Mouse (Mus musculus): ENCODE data around the gene Wars.
A peak's percentile ranks its signal among the peaks of the same experiment; 100 is the strongest.

Gene Wars

GRCm38 (mm10) chr12:108850886-108851285 lies 43.1 kb downstream of the Wars start:
- no peak for DNase-seq

GRCm38 (mm10) chr12:108850129-108850528 lies 43.8 kb downstream of the Wars start:
- DNase-seq, result no peak

- no peak for DNase-seq
Measured at GRCm38 (mm10) chr12:108849488-108850022, 44.4 kb downstream of the Wars start.

- DNase-seq, result peak in 1 of 2 experiments; percentile 5
Measured at GRCm38 (mm10) chr12:108848033-108848432, 45.9 kb downstream of the Wars start.

- DNase-seq, result no peak
Measured at GRCm38 (mm10) chr12:108842663-108843062, 51.3 kb downstream of the Wars start.

GRCm38 (mm10) chr12:108841181-108841580 lies 52.8 kb downstream of the Wars start:
- DNase-seq, result no peak

- DNase-seq, result no peak
Measured at GRCm38 (mm10) chr12:108836722-108837121, 57.3 kb downstream of the Wars start.

GRCm38 (mm10) chr12:108835840-108836409 lies 58.0 kb downstream of the Wars start, which contains the start of the genes Slc25a29 and Slc25a47:
Gene Slc25a29 (minus strand): TSS chr12:108835883.
Gene Slc25a47 (plus strand): TSS chr12:108836046.
- peak; percentile 93 to 95 for DNase-seq

GRCm38 (mm10) chr12:108835208-108835839 lies 58.6 kb downstream of the Wars start:
- no peak for DNase-seq

- DNase-seq, result peak in 1 of 2 experiments; percentile 4
Measured at GRCm38 (mm10) chr12:108834786-108835185, 59.2 kb downstream of the Wars start.

GRCm38 (mm10) chr12:108834337-108834736 lies 59.6 kb downstream of the Wars start:
- DNase-seq, result peak in 1 of 2 experiments; percentile 4

GRCm38 (mm10) chr12:108833408-108833807 lies 60.6 kb downstream of the Wars start:
- peak in 1 of 2 experiments; percentile 5 for DNase-seq

GRCm38 (mm10) chr12:108832851-108833250 lies 61.1 kb downstream of the Wars start:
- no peak for DNase-seq

GRCm38 (mm10) chr12:108831966-108832643 lies 61.9 kb downstream of the Wars start:
- DNase-seq, result no peak

GRCm38 (mm10) chr12:108830358-108830757 lies 63.6 kb downstream of the Wars start:
- no peak for DNase-seq

- no peak for DNase-seq
Measured at GRCm38 (mm10) chr12:108829636-108830035, 64.3 kb downstream of the Wars start.

- DNase-seq, result no peak
Measured at GRCm38 (mm10) chr12:108827641-108828040, 66.3 kb downstream of the Wars start.

- no peak for DNase-seq
Measured at GRCm38 (mm10) chr12:108826958-108827535, 66.9 kb downstream of the Wars start.

- DNase-seq, result no peak
Measured at GRCm38 (mm10) chr12:108826282-108826957, 67.6 kb downstream of the Wars start.

GRCm38 (mm10) chr12:108825561-108826224 lies 68.3 kb downstream of the Wars start:
- DNase-seq, result no peak

- DNase-seq, result no peak
Measured at GRCm38 (mm10) chr12:108824225-108824874, 69.6 kb downstream of the Wars start.

- no peak for DNase-seq
Measured at GRCm38 (mm10) chr12:108823036-108823435, 70.9 kb downstream of the Wars start.

All from thymus, postnatal 36 days (tissue).